Mouse (Mus musculus) gastrocnemius, adult 18-20 months (tissue): ENCODE data around the gene Zfp760. TPM values are rescaled to one million over a fixed set of nuclear protein-coding genes. Genes with fewer than 3 reads are reported as not detected.

Experiments
- total RNA-seq, 2 experiments: library from RNA; stranded (reverse); gene quantifications; 2 replicates each; pipeline ENCODE4 v1.2.3; 2021

Gene Zfp760
- total RNA-seq, 2 experiments from 2014 or later = 0.66 to 0.73 TPM

Other genes starting within 250 kb of the Zfp760 start
- 1 to 10 TPM; 1.1 to 1.2 TPM for gene Zfp53, start 218.7 kb upstream of the Zfp760 start, total RNA-seq
- gene Zfp52, start 172.2 kb upstream of the Zfp760 start, total RNA-seq = 1 to 10 TPM; 6.4 to 8.7 TPM
- gene Zfp948, start 140.7 kb upstream of the Zfp760 start, total RNA-seq = 1 to 10 TPM; 2.3 to 3.2 TPM
- 1 to 10 TPM; 1.7 to 1.9 TPM for gene Zfp983, start 57.1 kb upstream of the Zfp760 start, total RNA-seq
- 1 to 10 TPM in 1 of 2 experiments, not detected in 1; 3.5 TPM for gene Gm10226, start 15.9 kb upstream of the Zfp760 start, total RNA-seq
- 1 to 10 TPM; 5.0 to 5.8 TPM for gene Zfp229, start 23.1 kb downstream of the Zfp760 start, total RNA-seq
- under 1 TPM; 0.19 to 0.21 TPM for gene Zfp820, start 138.0 kb downstream of the Zfp760 start, total RNA-seq
- 1 to 10 TPM in 1 of 2 experiments, under 1 TPM in 1; 0.64 to 1.0 TPM for gene Zfp995, start 202.2 kb downstream of the Zfp760 start, total RNA-seq